Mouse (Mus musculus) brain, adult 2 months (tissue): ENCODE data around the gene Susd2.

Experiments used
- DNase-seq: peaks from one replicate; pipeline ENCODE4 v3.0.0; 2011; ENCODE audit warnings: low read depth, low spot score

Susd2 gene

GRCm38 (mm10) chr10:75643741-75644343 lies at the start of gene Susd2:
Gene Susd2, minus strand, starts transcription at chr10:75644008.
- DNase-seq: peak; percentile 95

- DNase-seq: no peak
Observed at GRCm38 (mm10) chr10:75688598-75688997, 44.8 kb upstream of the Susd2 start.

- no peak for DNase-seq
Observed at GRCm38 (mm10) chr10:75686724-75687123, 42.9 kb upstream of the Susd2 start.

GRCm38 (mm10) chr10:75684035-75685004 lies 40.5 kb upstream of the Susd2 start:
- peak; percentile 95 for DNase-seq

- DNase-seq: peak; percentile 76
Observed at GRCm38 (mm10) chr10:75680574-75681001, 36.8 kb upstream of the Susd2 start.

GRCm38 (mm10) chr10:75679204-75679603 lies 35.4 kb upstream of the Susd2 start:
- DNase-seq: no peak

- peak; percentile 94 for DNase-seq
Observed at GRCm38 (mm10) chr10:75677989-75678388, 34.2 kb upstream of the Susd2 start.

- no peak for DNase-seq
Observed at GRCm38 (mm10) chr10:75677571-75677970, 33.8 kb upstream of the Susd2 start.

GRCm38 (mm10) chr10:75676819-75677565 lies 33.2 kb upstream of the Susd2 start:
- peak; percentile 59 for DNase-seq

- no peak for DNase-seq
Observed at GRCm38 (mm10) chr10:75676286-75676685, 32.5 kb upstream of the Susd2 start.

- DNase-seq: no peak
Observed at GRCm38 (mm10) chr10:75675594-75675993, 31.8 kb upstream of the Susd2 start.

GRCm38 (mm10) chr10:75669936-75670335 lies 26.1 kb upstream of the Susd2 start:
- DNase-seq: no peak

GRCm38 (mm10) chr10:75667911-75668270 lies 24.1 kb upstream of the Susd2 start:
- DNase-seq: peak; percentile 72

GRCm38 (mm10) chr10:75667115-75667910 lies 23.5 kb upstream of the Susd2 start:
- DNase-seq: peak; percentile 93

- DNase-seq: peak; percentile 84
Observed at GRCm38 (mm10) chr10:75666451-75667030, 22.7 kb upstream of the Susd2 start.

- no peak for DNase-seq
Observed at GRCm38 (mm10) chr10:75664673-75665270, 21.0 kb upstream of the Susd2 start.

- peak; percentile 97 for DNase-seq
Observed at GRCm38 (mm10) chr10:75662575-75662974, 18.8 kb upstream of the Susd2 start.

- no peak for DNase-seq
Observed at GRCm38 (mm10) chr10:75661876-75662275, 18.1 kb upstream of the Susd2 start.

GRCm38 (mm10) chr10:75661381-75661780 lies 17.6 kb upstream of the Susd2 start:
- DNase-seq: peak; percentile 61

GRCm38 (mm10) chr10:75657772-75658171 lies 14.0 kb upstream of the Susd2 start:
- DNase-seq: no peak
